Mouse (Mus musculus) heart, embryonic 12.5 days (tissue): ENCODE measurements at regions not wholly inside any gene's neighbourhood (a gene's known extent, or its start where the extent isn't known, plus 50 kb on each side); places are given as distances from the start of the nearest gene placed in this dataset.

Experiments used
- ATAC-seq: fragments of 200-750 bp; cut with Nextera tagmentation; 2 replicates; pipeline ENCODE4 v1.8.0; 2017; ENCODE audit warnings: moderate TSS enrichment, moderate library complexity; ENCODE audit not compliant: insufficient number of reproducible peaks, low FRiP score
- H3K27ac ChIP-seq: fragments of 300-500 bp; sonication (generic); 2 replicates; pipeline ENCODE4 v1.5.1; 2016; ENCODE audit warnings: mild to moderate bottlenecking, moderate library complexity; ENCODE audit not compliant: poor library complexity, severe bottlenecking
- H3K27me3 ChIP-seq: fragments of 300-500 bp; sonication (generic); replicated peaks from 2 replicates; pipeline ENCODE4 v1.6.1; 2016; ENCODE audit warnings: mild to moderate bottlenecking, moderate library complexity
- H3K36me3 ChIP-seq: fragments of 300-500 bp; sonication (generic); 2 replicates; pipeline ENCODE4 v1.6.1; 2016; ENCODE audit warnings: mild to moderate bottlenecking, moderate library complexity
- H3K4me1 ChIP-seq: fragments of 300-500 bp; sonication (generic); replicated peaks from 2 replicates; pipeline ENCODE4 v1.6.1; 2016; ENCODE audit warnings: mild to moderate bottlenecking
- H3K4me2 ChIP-seq: fragments of 300-500 bp; sonication (generic); 2 replicates; pipeline ENCODE4 v1.6.1; 2016; ENCODE audit warnings: mild to moderate bottlenecking, moderate library complexity
- H3K4me3 ChIP-seq: fragments of 300-500 bp; sonication (generic); 2 replicates; pipeline ENCODE4 v1.5.1; 2016; ENCODE audit warnings: mild to moderate bottlenecking
- H3K9ac ChIP-seq: fragments of 300-500 bp; sonication (generic); 2 replicates; pipeline ENCODE4 v1.6.1; 2016; ENCODE audit warnings: mild to moderate bottlenecking, moderate library complexity
- H3K9me3 ChIP-seq: fragments of 300-500 bp; sonication (generic); replicated peaks from 2 replicates; pipeline ENCODE4 v1.6.1; 2016; ENCODE audit warnings: mild to moderate bottlenecking, moderate library complexity
- WGBS: fragments of 180-500 bp; shearing (Covaris S2); methylation state at CpG from one replicate; pipeline ENCODE4 v1.1.7; 2016; 5-methylcytosine and 5-hydroxymethylcytosine counted together

DNA sequence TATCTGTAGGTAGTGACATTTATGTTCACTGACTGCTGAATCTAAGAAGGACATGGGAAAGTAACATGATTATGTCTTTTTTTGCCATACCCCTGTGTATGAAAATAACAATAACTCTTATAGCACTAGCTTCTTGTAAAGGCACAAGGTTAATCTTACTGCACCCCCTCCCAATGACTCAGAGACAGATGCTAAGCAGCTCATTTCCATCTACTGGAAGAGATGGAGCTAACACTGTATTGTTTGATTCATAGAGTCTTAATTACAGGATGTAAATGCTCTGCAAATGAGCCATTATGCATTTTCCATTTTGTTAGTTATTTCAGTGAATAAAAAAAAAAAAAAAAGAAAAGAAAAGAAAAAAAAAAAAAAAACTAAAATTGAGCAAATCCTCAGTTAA, 827.7 kb upstream of the Cited2 start:
- Histone ChIP-seq H3K27ac (no peak overlapping the region), H3K4me1 (no peaks in the 10 kb centered on the region), H3K27me3 (no peaks in the 10 kb centered on the region), H3K9me3 (no peaks in the 10 kb centered on the region), H3K4me2 (no peak overlapping the region), H3K36me3 (no peaks in the 10 kb centered on the region), H3K4me3 (no peak overlapping the region), H3K9ac (no peak overlapping the region)
- no peak for ATAC-seq

DNA sequence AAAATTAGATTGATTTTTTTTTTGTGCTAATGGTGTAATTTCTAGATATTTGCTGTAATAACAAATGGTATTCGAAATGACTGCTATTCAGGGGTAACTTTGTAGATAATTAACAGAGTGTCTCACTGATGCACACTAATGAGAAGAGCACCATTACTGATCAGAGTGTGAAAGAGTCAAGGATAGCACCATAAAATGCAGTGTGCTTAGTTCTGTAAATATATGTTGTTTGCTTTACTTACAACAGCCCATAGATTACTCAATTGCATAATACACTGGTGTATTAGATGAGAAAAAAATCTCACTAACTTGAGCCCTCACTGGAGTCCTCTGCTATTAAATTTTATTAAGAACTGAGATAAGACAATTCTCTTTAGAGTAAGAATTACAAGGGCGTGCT, 800.1 kb upstream of the Cited2 start:
- Histone ChIP-seq H3K4me2 (no peak overlapping the region), H3K4me3 (no peak overlapping the region), H3K9me3 (no peaks in the 10 kb centered on the region), H3K9ac (no peak overlapping the region), H3K27me3 (no peaks in the 10 kb centered on the region), H3K4me1 (no peaks in the 10 kb centered on the region), H3K36me3 (no peaks in the 10 kb centered on the region), H3K27ac (no peak overlapping the region)
- WGBS = 61% methylated on average over 2 of the region's 2 CpGs
- ATAC-seq = no peak

DNA sequence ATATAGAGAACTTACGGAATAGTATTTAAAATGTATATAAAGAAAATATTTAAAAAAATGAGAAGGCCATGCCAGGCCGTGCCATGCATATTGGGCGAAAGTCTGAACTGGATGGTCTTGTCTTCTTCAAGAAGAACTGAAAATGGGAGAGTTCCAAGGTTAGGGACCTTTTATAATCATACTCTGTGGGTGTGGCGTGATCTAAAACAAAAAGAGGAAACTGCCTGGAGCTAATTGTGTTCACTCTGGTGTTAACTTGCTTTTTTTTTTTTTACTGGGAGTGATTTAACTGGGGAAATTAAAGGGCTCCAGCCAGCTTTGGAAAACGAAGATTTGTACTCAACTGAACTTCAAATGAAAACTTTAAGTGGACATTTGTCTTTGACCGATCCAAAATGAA, 799.2 kb upstream of the Cited2 start:
- no peaks in the 10 kb centered on the region for H3K36me3 ChIP-seq
- WGBS = 80% methylated on average over 6 of the region's 6 CpGs
- H3K4me1 ChIP-seq = no peaks in the 10 kb centered on the region
- no peak for ATAC-seq
- H3K4me2 ChIP-seq = no peak overlapping the region
- no peak overlapping the region for H3K27ac ChIP-seq
- H3K27me3 ChIP-seq = no peaks in the 10 kb centered on the region
- H3K9me3 ChIP-seq = no peaks in the 10 kb centered on the region
- no peak overlapping the region for H3K4me3 ChIP-seq
- no peak overlapping the region for H3K9ac ChIP-seq

DNA sequence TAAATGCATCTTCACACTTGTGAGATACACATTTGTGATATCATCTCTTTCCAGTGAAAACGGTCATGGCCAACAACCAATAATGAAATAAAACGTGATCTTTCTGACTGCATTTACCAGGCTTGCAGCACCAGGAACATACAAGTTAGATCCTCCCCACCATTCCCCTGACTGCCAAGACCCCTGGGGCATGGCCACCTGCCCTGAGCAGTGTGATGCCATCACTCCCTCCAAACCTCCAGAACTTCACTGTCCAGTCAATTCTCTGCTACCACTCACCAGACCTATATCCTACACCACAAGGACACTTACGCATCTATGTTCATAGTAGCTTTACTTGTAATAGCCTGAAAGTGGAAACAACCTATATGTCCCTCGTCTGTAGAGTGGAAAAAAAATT, 785.3 kb upstream of the Cited2 start:
- H3K9me3 ChIP-seq = peaks cover 3% of the 10 kb centered on the region; the same call in 1 of the 2 replicates
- no peaks in the 10 kb centered on the region for H3K27me3 ChIP-seq
- H3K4me2 ChIP-seq = no peak overlapping the region
- H3K36me3 ChIP-seq = no peaks in the 10 kb centered on the region
- H3K27ac ChIP-seq = no peak overlapping the region
- no peaks in the 10 kb centered on the region for H3K4me1 ChIP-seq
- no peak overlapping the region for H3K9ac ChIP-seq
- no peak overlapping the region for H3K4me3 ChIP-seq
- WGBS = 80% methylated on average over 4 of the region's 4 CpGs
- no peak for ATAC-seq

DNA sequence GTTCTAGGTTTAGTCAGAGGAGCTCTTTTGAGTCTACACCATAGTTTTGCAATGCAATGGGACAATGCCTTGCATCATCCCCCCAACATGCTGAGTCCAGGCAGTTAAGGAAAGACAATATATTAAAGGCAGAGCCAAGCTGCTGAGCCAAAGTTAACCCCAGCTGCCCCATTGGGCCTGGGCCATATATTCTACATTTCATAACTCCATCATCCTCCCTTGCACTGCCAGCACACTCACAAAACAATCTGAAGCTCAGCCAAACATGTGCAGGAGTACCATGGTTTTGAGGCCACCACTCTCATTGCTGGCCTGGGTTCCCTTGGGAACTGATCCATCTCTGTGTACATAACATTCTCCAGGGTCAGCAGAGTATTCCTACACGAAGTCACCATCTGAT, 771.4 kb upstream of the Cited2 start:
- H3K27ac ChIP-seq = no peak overlapping the region
- no peak overlapping the region for H3K4me3 ChIP-seq
- H3K27me3 ChIP-seq = no peaks in the 10 kb centered on the region
- no peaks in the 10 kb centered on the region for H3K4me1 ChIP-seq
- no peaks in the 10 kb centered on the region for H3K9me3 ChIP-seq
- no peaks in the 10 kb centered on the region for H3K36me3 ChIP-seq
- WGBS = 43% methylated on average over 1 of the region's 1 CpGs
- no peak for ATAC-seq
- no peak overlapping the region for H3K9ac ChIP-seq
- H3K4me2 ChIP-seq = no peak overlapping the region

DNA sequence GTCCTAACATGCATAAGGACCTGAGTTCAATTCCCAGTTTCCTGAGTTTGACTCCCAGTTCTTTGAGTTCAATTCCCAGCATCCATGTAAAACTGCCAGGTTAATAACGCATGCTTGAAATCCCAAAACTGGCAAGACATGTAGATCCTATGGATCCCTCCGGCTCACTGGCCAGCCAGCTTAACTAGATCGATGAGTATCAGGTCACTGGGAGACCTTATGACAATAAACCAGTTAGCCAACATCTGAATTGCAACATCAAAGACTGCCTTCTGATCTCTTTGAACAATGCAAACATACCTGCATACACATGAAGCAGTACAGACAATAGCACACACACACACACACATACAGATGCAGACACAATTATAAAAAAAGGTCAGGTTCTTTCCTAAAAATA, 762.0 kb upstream of the Cited2 start:
- Histone ChIP-seq H3K36me3 (no peaks in the 10 kb centered on the region), H3K9me3 (no peaks in the 10 kb centered on the region), H3K9ac (no peak overlapping the region), H3K27ac (no peak overlapping the region), H3K4me1 (no peaks in the 10 kb centered on the region), H3K4me3 (no peak overlapping the region), H3K4me2 (no peak overlapping the region), H3K27me3 (no peaks in the 10 kb centered on the region)
- WGBS = 87% methylated on average over 3 of the region's 3 CpGs
- no peak for ATAC-seq

DNA sequence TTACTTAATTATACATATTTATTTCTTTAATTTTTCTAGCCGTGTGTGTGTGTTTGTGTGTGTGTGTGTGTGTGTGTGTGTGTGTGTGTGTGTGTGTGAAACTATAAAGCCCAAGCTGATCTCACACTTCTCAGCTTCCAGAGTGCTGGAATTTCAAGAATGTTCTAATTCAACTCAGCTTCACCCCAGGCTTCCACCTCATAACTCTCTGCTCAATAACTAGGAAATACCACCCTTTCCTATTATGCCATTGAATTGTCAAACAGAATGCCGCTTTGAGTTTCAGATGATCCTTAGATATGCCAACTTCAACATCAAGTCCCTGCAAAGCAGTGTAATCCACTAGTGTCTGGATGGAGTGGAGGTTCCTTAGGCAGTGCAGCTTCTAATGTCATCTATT, 760.6 kb upstream of the Cited2 start:
- no peaks in the 10 kb centered on the region for H3K27me3 ChIP-seq

DNA sequence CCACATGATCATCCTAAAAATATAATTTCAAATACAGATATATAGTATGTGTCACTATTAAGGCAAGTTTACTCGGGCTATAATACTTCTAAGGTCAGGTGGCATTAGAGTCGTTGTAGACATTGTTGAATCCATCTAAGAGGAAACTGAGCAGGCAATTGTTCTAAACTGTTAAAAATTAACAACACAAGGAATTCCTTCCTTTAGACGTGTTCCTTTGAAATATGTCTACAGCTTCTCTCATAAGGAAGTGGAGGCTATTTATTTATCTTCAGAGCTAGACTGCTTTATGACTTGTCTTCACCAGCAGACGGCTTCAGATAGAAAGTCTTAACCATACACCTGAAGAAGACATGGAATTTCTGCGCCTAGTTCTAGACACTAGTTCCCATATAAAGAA, 744.2 kb upstream of the Cited2 start:
- no peak overlapping the region for H3K9ac ChIP-seq
- 79% methylated on average over 5 of the region's 5 CpGs for WGBS
- no peak overlapping the region for H3K27ac ChIP-seq
- H3K4me3 ChIP-seq = no peak overlapping the region
- H3K27me3 ChIP-seq = no peaks in the 10 kb centered on the region
- no peak overlapping the region for H3K4me2 ChIP-seq
- no peaks in the 10 kb centered on the region for H3K4me1 ChIP-seq
- no peak for ATAC-seq
- H3K9me3 ChIP-seq = no peaks in the 10 kb centered on the region
- H3K36me3 ChIP-seq = no peaks in the 10 kb centered on the region

More for the DNA sequence above, 760.6 kb upstream of the Cited2 start:
- Histone ChIP-seq H3K4me2 (no peak overlapping the region), H3K4me1 (no peaks in the 10 kb centered on the region), H3K36me3 (no peaks in the 10 kb centered on the region), H3K9ac (no peak overlapping the region), H3K9me3 (no peaks in the 10 kb centered on the region), H3K27ac (no peak overlapping the region), H3K4me3 (no peak overlapping the region)
- ATAC-seq = no peak
- 56% methylated on average over 2 of the region's 2 CpGs for WGBS

DNA sequence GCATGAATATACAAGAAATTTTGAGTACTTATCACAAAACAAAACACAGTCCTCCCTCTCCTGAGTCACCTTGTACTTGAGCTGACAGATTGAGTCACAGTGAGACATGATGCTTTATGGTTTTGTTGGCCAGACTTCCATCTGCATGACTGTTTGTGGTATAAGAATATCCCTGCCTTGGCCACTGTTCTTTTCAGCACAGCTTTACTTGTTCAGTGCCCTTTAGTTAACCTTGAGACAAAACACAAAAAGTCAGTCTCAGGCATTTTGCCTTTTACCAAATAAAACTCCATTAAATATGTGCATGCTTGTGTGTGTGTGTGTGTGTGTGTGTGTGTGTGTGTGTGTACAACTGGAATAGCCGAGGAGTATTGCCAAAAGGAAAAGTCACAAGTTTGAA, 732.8 kb upstream of the Cited2 start:
- no peaks in the 10 kb centered on the region for H3K27me3 ChIP-seq
- H3K4me2 ChIP-seq = no peak overlapping the region
- H3K4me1 ChIP-seq = peaks cover 12% of the 10 kb centered on the region
- no peaks in the 10 kb centered on the region for H3K36me3 ChIP-seq
- WGBS = 50% methylated on average over 1 of the region's 1 CpGs
- H3K9me3 ChIP-seq = no peaks in the 10 kb centered on the region
- no peak overlapping the region for H3K9ac ChIP-seq
- no peak for ATAC-seq
- no peak overlapping the region for H3K27ac ChIP-seq
- no peak overlapping the region for H3K4me3 ChIP-seq

DNA sequence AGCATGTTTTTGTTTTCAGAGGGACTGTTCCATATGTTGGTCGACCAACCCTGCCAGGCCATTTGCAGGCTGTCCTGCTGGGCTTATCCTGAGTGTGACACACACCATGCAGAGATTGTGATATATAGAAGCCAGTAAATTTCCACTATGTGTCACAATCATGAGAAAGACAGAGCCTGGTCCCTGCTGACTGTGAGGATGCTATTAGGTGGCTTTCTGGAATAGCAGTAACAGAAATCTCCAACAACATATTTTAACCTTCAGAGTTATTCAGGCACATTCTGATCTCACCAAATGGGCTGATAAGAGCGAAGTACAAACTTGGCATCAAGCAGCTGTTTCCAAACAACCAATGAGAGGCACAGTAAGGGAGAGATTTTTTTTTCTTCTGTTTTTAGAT, 729.2 kb upstream of the Cited2 start:
- 7% methylated on average over 2 of the region's 2 CpGs for WGBS
- no peak overlapping the region for H3K4me3 ChIP-seq
- H3K4me2 ChIP-seq = no peak overlapping the region
- H3K9ac ChIP-seq = no peak overlapping the region
- peaks cover 12% of the 10 kb centered on the region for H3K4me1 ChIP-seq
- no peaks in the 10 kb centered on the region for H3K9me3 ChIP-seq
- no peaks in the 10 kb centered on the region for H3K27me3 ChIP-seq
- 0 out of 2 replicates have a peak, but pooled peaks have one; percentile 39 for ATAC-seq
- H3K36me3 ChIP-seq = no peaks in the 10 kb centered on the region
- H3K27ac ChIP-seq = peak overlapping the region; percentile 68; the same call in 1 of the 2 replicates

DNA sequence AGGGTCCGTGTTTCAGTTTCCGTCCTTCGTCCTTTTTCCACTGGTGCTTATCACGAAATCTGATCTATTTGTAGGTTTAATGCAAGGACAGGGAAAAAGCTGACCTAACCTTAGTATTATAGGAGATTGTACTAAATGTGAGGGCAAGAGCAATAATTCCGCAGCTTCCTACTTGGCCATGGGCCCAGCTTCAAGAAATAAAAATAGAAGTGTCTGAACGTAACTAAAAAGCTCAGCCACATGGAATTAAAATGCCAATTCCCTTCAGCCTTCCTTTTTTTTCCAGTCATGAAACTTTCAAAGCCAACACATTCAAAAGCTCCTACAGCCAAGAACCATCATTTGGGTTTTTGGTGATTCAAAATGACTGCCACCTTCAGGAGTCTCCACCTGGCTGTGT, 728.5 kb upstream of the Cited2 start:
- no peak for ATAC-seq
- Histone ChIP-seq H3K9me3 (no peaks in the 10 kb centered on the region), H3K4me3 (no peak overlapping the region), H3K36me3 (no peaks in the 10 kb centered on the region), H3K27ac (peak overlapping the region; percentile 64; the same call in 1 of the 2 replicates), H3K9ac (no peak overlapping the region), H3K27me3 (no peaks in the 10 kb centered on the region), H3K4me2 (no peak overlapping the region), H3K4me1 (peaks cover 12% of the 10 kb centered on the region)
- 51% methylated on average over 6 of the region's 6 CpGs for WGBS

DNA sequence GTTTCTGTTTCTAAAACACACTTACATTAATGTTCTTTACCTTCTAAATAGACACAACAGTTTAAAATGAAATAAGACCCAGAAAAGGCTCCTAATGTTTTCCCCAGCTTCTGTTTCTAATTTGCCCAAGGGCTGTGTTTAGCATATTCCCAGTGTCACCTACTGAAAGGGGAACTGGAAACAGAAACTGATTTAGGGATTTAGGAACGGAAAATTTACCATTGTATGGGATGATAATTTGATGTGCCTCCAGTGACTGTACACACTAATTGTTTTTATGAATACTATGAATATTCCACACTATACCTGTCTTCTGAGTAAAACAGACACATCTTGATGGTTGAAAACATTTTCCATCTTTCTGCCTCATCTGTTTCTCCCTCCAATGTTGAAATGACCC, 728.0 kb upstream of the Cited2 start:
- Histone ChIP-seq H3K4me3 (no peak overlapping the region), H3K36me3 (no peaks in the 10 kb centered on the region), H3K27me3 (no peaks in the 10 kb centered on the region), H3K4me2 (no peak overlapping the region), H3K9me3 (no peaks in the 10 kb centered on the region), H3K9ac (no peak overlapping the region), H3K4me1 (peaks cover 12% of the 10 kb centered on the region), H3K27ac (no peak overlapping the region)
- WGBS = 69% methylated on average over 1 of the region's 1 CpGs
- ATAC-seq = no peak
